Mouse (Mus musculus) liver, adult 2 months (tissue): ENCODE data around the gene Smg9. TPM values are rescaled to one million over a fixed set of nuclear protein-coding genes. Genes with fewer than 3 reads are reported as not detected.
A peak's percentile ranks its signal among the peaks of the same experiment; 100 is the strongest.

Source experiments
- DNase-seq: peaks from one replicate; pipeline ENCODE4 v3.0.0-alpha.2; 2011; ENCODE audit warnings: low read depth, low spot score; ENCODE audit errors: extremely low read depth
- H3K27ac ChIP-seq: fragments of 200-500 bp; replicated peaks from 2 replicates; pipeline ENCODE4 v1.5.1; 2012; ENCODE audit warnings: low read depth, mild to moderate bottlenecking, control low read depth, inconsistent platforms, low read length; ENCODE audit not compliant: insufficient read depth
- H3K27me3 ChIP-seq: fragments of 200-500 bp; 2 replicates; pipeline ENCODE4 v1.6.1; 2012; ENCODE audit warnings: mild to moderate bottlenecking, moderate library complexity, low read length, inconsistent platforms; ENCODE audit not compliant: control insufficient read depth, insufficient read depth
- H3K36me3 ChIP-seq: fragments of 200-500 bp; 2 replicates; pipeline ENCODE4 v1.6.1; 2012; ENCODE audit warnings: low read length, inconsistent platforms; ENCODE audit not compliant: control insufficient read depth, insufficient read depth
- H3K4me1 ChIP-seq: fragments of 200-500 bp; 2 replicates; pipeline ENCODE4 v1.6.1; 2011; ENCODE audit warnings: low read length; ENCODE audit not compliant: control insufficient read depth, insufficient read depth
- H3K4me3 ChIP-seq: fragments of 200-500 bp; 2 replicates; pipeline ENCODE4 v1.5.1; 2011; ENCODE audit warnings: low read depth, mild to moderate bottlenecking, control low read depth, low read length, moderate library complexity; ENCODE audit not compliant: insufficient read depth
- H3K79me2 ChIP-seq: fragments of 200-500 bp; 2 replicates; pipeline ENCODE4 v1.6.1; 2012; ENCODE audit warnings: inconsistent platforms, mild to moderate bottlenecking, low read length, moderate library complexity; ENCODE audit not compliant: control insufficient read depth, insufficient read depth
- H3K9ac ChIP-seq: fragments of 200-500 bp; 2 replicates; pipeline ENCODE4 v1.6.1; 2012; ENCODE audit warnings: low read depth, mild to moderate bottlenecking, control low read depth, inconsistent platforms, low read length
- CTCF ChIP-seq: fragments of 200-500 bp; IDR thresholded peaks from 2 replicates; pipeline ENCODE4 v1.5.1; 2011; ENCODE audit warnings: low read depth, low read length, control low read depth
- POLR2A ChIP-seq: fragments of 200-500 bp; IDR thresholded peaks from 2 replicates; pipeline ENCODE4 v1.6.1; 2011; ENCODE audit warnings: low read length, control low read depth; ENCODE audit not compliant: insufficient read depth; ENCODE audit errors: extremely low read depth
- WGBS: fragments of 180-500 bp; shearing (Covaris S2); methylation state at CpG from one replicate; pipeline ENCODE4 v1.1.7; 2018; 5-methylcytosine and 5-hydroxymethylcytosine counted together
- polyA plus RNA-seq: library from polyadenylated mRNA; depleted of rRNA; stranded (reverse); fragments of >200 nt; gene quantifications from 2 replicates; pipeline ENCODE4 v1.2.3, GENCODE M21; 2012
- total RNA-seq: library from RNA; depleted of rRNA; stranded (reverse); fragments of >200 nt; gene quantifications from 2 replicates; pipeline ENCODE4 v1.2.3, GENCODE M21; 2014

The Smg9 gene
- total and polyA plus RNA-seq, 2 experiments = 3.7 to 17.8 TPM

DNA sequence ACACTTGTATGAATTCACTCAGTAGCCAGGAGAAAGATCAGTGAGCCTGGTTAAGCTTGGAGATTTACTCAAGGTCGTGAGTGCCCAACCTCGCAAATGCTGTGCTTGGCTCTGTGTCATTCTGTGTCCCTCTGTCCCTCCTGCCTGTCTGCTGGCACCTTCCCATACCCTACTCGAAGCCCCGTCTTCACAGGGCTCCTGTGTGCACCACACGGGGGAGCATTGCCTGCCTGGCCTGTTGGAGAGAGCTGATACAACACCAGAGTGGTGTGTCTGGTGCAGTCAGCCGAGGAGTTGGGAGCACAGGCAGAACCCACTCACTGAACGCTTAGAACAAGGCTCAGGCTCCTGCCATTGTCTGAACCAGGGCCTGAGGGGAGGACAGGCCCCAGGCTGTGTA, 22.2 kb downstream of the Smg9 start:
- Histone ChIP-seq H3K36me3 (no peaks in the 10 kb centered on the region; the same call in 1 of the 2 replicates), H3K4me1 (no peaks in the 10 kb centered on the region), H3K4me3 (no peak overlapping the region), H3K27me3 (no peaks in the 10 kb centered on the region), H3K9ac (no peak overlapping the region), H3K27ac (no peak overlapping the region), H3K79me2 (no peaks in the 10 kb centered on the region)
- DNase-seq = no peak
- 89% methylated on average over 7 of the region's 7 CpGs for WGBS
- no peak for TF ChIP-seq POLR2A
- TF ChIP-seq CTCF = no peak

DNA sequence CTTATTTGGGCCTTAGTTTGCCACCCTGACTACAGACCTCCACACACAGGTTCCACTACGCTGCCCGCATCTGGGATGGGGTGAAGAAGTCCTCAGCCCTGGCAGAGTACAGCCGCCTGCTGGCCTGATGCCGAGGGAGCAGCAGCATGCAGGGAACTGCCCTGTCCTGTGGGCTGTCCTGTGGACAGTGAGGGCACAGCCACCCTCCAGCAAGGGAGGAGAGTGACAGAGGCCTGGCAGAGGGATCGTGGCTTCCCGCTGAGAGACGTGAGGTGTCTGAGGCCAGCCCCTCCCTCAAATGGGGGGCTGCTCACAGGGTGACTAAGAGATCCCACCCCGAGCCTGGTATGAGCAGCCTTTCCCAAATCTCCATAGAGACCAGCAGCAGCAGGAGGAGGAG, 22.8 kb downstream of the Smg9 start:
- Histone ChIP-seq H3K27me3 (no peaks in the 10 kb centered on the region), H3K27ac (no peak overlapping the region), H3K36me3 (no peaks in the 10 kb centered on the region; the same call in 1 of the 2 replicates), H3K4me3 (no peak overlapping the region), H3K79me2 (no peaks in the 10 kb centered on the region), H3K4me1 (no peaks in the 10 kb centered on the region), H3K9ac (no peak overlapping the region)
- WGBS = 91% methylated on average over 8 of the region's 8 CpGs
- DNase-seq = no peak
- TF ChIP-seq CTCF = no peak
- TF ChIP-seq POLR2A = no peak

DNA sequence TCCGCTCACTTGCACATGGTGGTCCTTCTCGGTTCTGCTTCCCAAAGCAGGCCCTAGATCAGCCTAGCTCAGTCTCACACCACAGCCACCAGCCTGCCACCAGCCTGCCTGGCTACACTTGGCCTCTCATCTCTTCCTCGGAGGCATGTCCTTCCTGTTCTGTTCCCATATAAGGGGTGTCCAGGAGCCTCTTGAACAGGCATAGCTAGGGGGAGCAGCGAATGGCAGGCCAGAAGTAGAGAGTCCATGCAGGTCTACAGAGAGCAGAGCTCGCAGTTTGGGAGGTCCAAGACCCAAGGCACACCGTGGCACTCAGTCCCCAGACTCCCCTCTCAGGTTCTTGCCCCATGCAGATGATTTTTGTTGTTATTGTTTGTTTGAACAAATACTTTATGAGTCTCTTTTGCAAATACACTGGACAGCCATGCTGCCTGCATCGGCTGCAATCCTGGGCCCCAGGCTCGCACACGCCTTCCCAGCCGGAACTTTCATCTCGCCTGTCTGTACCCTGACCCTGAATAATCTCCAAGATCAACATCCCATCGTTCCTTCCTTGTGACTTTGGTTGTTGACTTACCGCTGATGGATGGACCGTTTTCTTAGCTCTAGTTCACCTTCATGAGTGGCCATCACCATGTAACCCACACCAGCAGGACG, 23.8 kb downstream of the Smg9 start:
- no peaks in the 10 kb centered on the region; the same call in 1 of the 2 replicates for H3K36me3 ChIP-seq
- WGBS = 73% methylated on average over 15 of the region's 15 CpGs
- no peaks in the 10 kb centered on the region for H3K4me1 ChIP-seq
- no peak overlapping the region for H3K9ac ChIP-seq
- H3K27ac ChIP-seq = no peak overlapping the region
- TF ChIP-seq CTCF = no peak
- TF ChIP-seq POLR2A = no peak
- no peaks in the 10 kb centered on the region for H3K79me2 ChIP-seq
- no peaks in the 10 kb centered on the region for H3K27me3 ChIP-seq
- no peak overlapping the region for H3K4me3 ChIP-seq
- no peak for DNase-seq

DNA sequence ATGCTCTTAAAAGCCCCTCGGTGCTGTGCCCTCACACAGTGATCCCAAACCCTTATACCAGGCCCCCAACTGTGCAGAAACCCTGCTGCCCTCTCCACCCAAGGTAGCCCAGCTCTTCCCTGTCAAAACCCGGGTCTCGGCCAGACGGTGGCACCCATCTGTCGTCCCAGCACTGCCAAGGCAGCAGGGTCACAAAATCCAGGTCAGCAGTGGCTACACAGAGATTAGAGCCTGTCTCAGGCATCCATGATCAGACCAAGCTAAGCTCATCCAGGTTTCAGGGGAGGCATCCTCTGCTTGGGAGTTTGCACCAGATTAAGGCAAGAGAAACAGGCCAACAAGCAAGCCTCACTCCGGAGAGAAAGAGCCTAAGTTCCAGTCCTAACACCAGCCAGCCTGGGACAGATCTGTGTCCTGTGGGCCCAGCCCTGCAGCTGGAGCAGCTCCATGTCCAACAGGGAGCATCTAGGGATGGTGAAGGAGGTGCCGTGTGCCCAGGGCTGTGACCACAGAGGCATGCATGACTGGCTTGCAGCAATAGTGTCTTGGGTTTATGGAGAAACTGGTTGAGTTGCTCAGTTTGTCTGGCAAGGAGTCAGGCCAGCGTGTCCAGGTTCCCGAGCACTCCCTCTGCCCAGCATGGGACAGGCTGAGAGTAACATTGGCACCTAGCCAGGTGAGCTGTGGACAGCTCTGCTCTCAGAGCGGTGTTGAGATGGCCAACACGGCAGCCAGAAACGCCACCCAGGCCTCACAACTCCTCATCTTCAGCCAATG, 24.7 kb downstream of the Smg9 start:
- no peak overlapping the region for H3K4me3 ChIP-seq
- no peak for TF ChIP-seq POLR2A
- TF ChIP-seq CTCF = no peak
- no peaks in the 10 kb centered on the region for H3K79me2 ChIP-seq
- H3K9ac ChIP-seq = no peak overlapping the region
- H3K36me3 ChIP-seq = no peaks in the 10 kb centered on the region; the same call in 1 of the 2 replicates
- peak; percentile 6 for DNase-seq
- H3K27me3 ChIP-seq = no peaks in the 10 kb centered on the region
- 72% methylated on average over 12 of the region's 12 CpGs for WGBS
- H3K4me1 ChIP-seq = no peaks in the 10 kb centered on the region
- no peak overlapping the region for H3K27ac ChIP-seq

DNA sequence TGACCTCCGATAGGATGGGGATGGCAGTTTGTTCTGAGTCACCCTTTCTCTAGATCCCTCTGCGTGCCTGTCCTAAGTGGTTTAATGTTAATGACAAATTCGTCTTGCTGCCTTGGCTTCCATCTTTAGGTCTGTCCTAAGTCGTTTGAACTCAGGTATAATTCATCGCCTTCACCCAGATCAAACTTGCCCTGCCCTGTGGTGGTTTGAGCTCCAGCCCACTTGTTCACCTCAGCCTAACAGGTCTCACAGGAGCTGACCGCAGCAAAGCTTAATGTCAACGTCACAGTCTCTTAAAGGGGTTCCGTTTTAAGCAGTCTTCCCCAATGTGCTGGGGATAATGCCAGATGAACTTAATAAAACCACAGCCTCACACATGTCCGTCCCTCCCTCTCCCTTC, 26.5 kb downstream of the Smg9 start:
- no peak overlapping the region for H3K9ac ChIP-seq
- WGBS = 81% methylated on average over 9 of the region's 9 CpGs

DNA sequence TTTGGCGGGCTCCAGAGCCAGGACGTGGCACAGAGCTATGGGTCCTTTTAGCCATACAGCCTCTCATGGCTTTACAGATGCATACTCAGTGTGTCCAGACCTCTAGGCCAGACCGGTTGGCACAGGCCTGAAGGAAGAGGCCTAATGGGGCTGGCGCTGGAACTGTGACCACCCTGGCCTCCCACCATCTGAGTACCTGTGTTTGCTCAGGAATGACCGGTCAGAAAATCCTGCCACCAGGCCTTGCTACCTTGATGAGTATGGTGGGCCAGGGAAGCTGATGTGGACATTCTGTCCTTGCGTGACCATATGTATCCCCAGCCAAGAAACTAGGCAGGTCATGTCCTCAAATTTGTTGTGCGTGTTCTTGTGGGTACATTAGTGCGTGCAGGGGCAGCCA, 27.7 kb downstream of the Smg9 start:
- Histone ChIP-seq H3K4me3 (no peak overlapping the region), H3K9ac (no peak overlapping the region), H3K79me2 (no peaks in the 10 kb centered on the region), H3K27me3 (no peaks in the 10 kb centered on the region), H3K36me3 (no peaks in the 10 kb centered on the region), H3K27ac (no peak overlapping the region), H3K4me1 (no peaks in the 10 kb centered on the region)
- WGBS = 96% methylated on average over 8 of the region's 8 CpGs
- TF ChIP-seq POLR2A = no peak
- no peak for TF ChIP-seq CTCF
- no peak for DNase-seq

More for the DNA sequence above, 26.5 kb downstream of the Smg9 start:
- Histone ChIP-seq H3K36me3 (no peaks in the 10 kb centered on the region; the same call in 1 of the 2 replicates), H3K4me1 (no peaks in the 10 kb centered on the region), H3K79me2 (no peaks in the 10 kb centered on the region), H3K27me3 (no peaks in the 10 kb centered on the region), H3K4me3 (no peak overlapping the region), H3K27ac (no peak overlapping the region)
- TF ChIP-seq POLR2A (no peak), CTCF (no peak)
- no peak for DNase-seq
